Mouse (Mus musculus) forebrain, postnatal 0 days (tissue): ENCODE measurements at regions not wholly inside any gene's neighbourhood (a gene's known extent, or its start where the extent isn't known, plus 50 kb on each side); places are given as distances from the start of the nearest gene placed in this dataset.
A peak's percentile ranks its signal among the peaks of the same experiment; 100 is the strongest.

Experiments used
- ATAC-seq: fragments of 200-750 bp; cut with Nextera tagmentation; 2 replicates; pipeline ENCODE4 v1.8.0; 2017; ENCODE audit warnings: mild to moderate bottlenecking, moderate library complexity
- DNase-seq: peaks from one replicate; pipeline ENCODE4 v3.0.0-alpha.2; 2015
- H3K27ac ChIP-seq: fragments of 300-500 bp; sonication (generic); 2 replicates; pipeline ENCODE4 v1.5.1; 2014; ENCODE audit warnings: low read depth, mild to moderate bottlenecking, antibody characterized with exemption, low read length, moderate library complexity, mixed read lengths
- H3K27me3 ChIP-seq: fragments of 300-500 bp; sonication (generic); 2 replicates; pipeline ENCODE4 v1.6.1; 2014; ENCODE audit warnings: mild to moderate bottlenecking, low read length, mixed read lengths; ENCODE audit not compliant: insufficient read depth
- H3K36me3 ChIP-seq: fragments of 300-500 bp; sonication (generic); 2 replicates; pipeline ENCODE4 v1.6.1; 2014; ENCODE audit warnings: mild to moderate bottlenecking, moderate library complexity; ENCODE audit not compliant: insufficient read depth
- H3K4me1 ChIP-seq: fragments of 300-500 bp; sonication (generic); 2 replicates; pipeline ENCODE4 v1.6.1; 2014; ENCODE audit warnings: antibody characterized with exemption; ENCODE audit not compliant: insufficient read depth
- H3K4me2 ChIP-seq: fragments of 300-500 bp; sonication (generic); 2 replicates; pipeline ENCODE4 v1.6.1; 2014; ENCODE audit warnings: low read depth, mild to moderate bottlenecking, moderate library complexity
- H3K4me3 ChIP-seq: fragments of 300-500 bp; sonication (generic); 2 replicates; pipeline ENCODE4 v1.5.1; 2014; ENCODE audit warnings: low read depth, low read length, mixed read lengths
- H3K9ac ChIP-seq: fragments of 300-500 bp; sonication (generic); 2 replicates; pipeline ENCODE4 v1.6.1; 2014; ENCODE audit warnings: mild to moderate bottlenecking
- H3K9me3 ChIP-seq: fragments of 300-500 bp; sonication (generic); 2 replicates; pipeline ENCODE4 v1.6.1; 2016; ENCODE audit warnings: low read length
- CTCF ChIP-seq: sonication (generic); IDR thresholded peaks from 2 replicates; pipeline ENCODE4 v1.5.1; 2016; ENCODE audit warnings: antibody characterized with exemption, control low read depth, low read depth
- WGBS: fragments of 180-500 bp; shearing (Covaris S2); extraction: QIAGEN DNeasy Blood & Tissue Kit; methylation state at CpG from one replicate; pipeline ENCODE4 v1.1.7; 2014; 5-methylcytosine and 5-hydroxymethylcytosine counted together

GRCm38 (mm10) chr9:46938628-46939027 lies 59.9 kb upstream of the Gm4791 start:
- Histone ChIP-seq H3K9ac (no peak overlapping the region), H3K4me1 (no peaks in the 10 kb centered on the region), H3K9me3 (no peaks in the 10 kb centered on the region), H3K4me3 (no peak overlapping the region), H3K4me2 (no peak overlapping the region), H3K27ac (no peak overlapping the region), H3K36me3 (no peaks in the 10 kb centered on the region), H3K27me3 (no peaks in the 10 kb centered on the region)
- ATAC-seq (no peak), DNase-seq (no peak)
- TF ChIP-seq CTCF: no peak
- WGBS: 87% methylated on average over 3 of the region's 3 CpGs

- Histone ChIP-seq H3K27ac (no peak overlapping the region), H3K4me1 (no peaks in the 10 kb centered on the region), H3K9ac (no peak overlapping the region), H3K4me3 (no peak overlapping the region), H3K36me3 (no peaks in the 10 kb centered on the region), H3K27me3 (no peaks in the 10 kb centered on the region), H3K9me3 (no peaks in the 10 kb centered on the region), H3K4me2 (no peak overlapping the region)
- ATAC-seq (no peak), DNase-seq (no peak)
- TF ChIP-seq CTCF: no peak
- WGBS: 65% methylated on average over 3 of the region's 3 CpGs
Observed at GRCm38 (mm10) chr9:46925641-46926040, 72.9 kb upstream of the Gm4791 start.

GRCm38 (mm10) chr9:46920081-46920480 lies 78.5 kb upstream of the Gm4791 start:
- WGBS: 100% methylated on average over 1 of the region's 1 CpGs
- no peaks in the 10 kb centered on the region for H3K27me3 ChIP-seq
- H3K9ac ChIP-seq: no peak overlapping the region
- no peaks in the 10 kb centered on the region for H3K36me3 ChIP-seq
- H3K4me3 ChIP-seq: no peak overlapping the region
- no peaks in the 10 kb centered on the region for H3K9me3 ChIP-seq
- H3K27ac ChIP-seq: no peak overlapping the region
- DNase-seq: no peak
- TF ChIP-seq CTCF: no peak
- no peak overlapping the region for H3K4me2 ChIP-seq
- H3K4me1 ChIP-seq: no peaks in the 10 kb centered on the region
- ATAC-seq: no peak

GRCm38 (mm10) chr9:46913238-46913637 lies 85.3 kb upstream of the Gm4791 start:
- Histone ChIP-seq H3K9me3 (no peaks in the 10 kb centered on the region), H3K27ac (no peak overlapping the region), H3K9ac (no peak overlapping the region), H3K27me3 (no peaks in the 10 kb centered on the region), H3K4me2 (no peak overlapping the region), H3K4me3 (no peak overlapping the region), H3K4me1 (0 out of 2 replicates have a peak, but pooled peaks cover 2% of the 10 kb centered on the region), H3K36me3 (no peaks in the 10 kb centered on the region)
- TF ChIP-seq CTCF: no peak
- whole genome bisulfite sequencing: 6% methylated on average over 3 of the region's 3 CpGs
- ATAC-seq (peak; percentile 80), DNase-seq (peak; percentile 66)

GRCm38 (mm10) chr9:46909412-46910013 lies 89.0 kb upstream of the Gm4791 start:
- 29% methylated on average over 6 of the region's 6 CpGs for WGBS
- Histone ChIP-seq H3K27me3 (no peaks in the 10 kb centered on the region), H3K27ac (no peak overlapping the region), H3K4me1 (0 out of 2 replicates have a peak, but pooled peaks cover 2% of the 10 kb centered on the region), H3K4me3 (no peak overlapping the region), H3K9ac (no peak overlapping the region), H3K9me3 (no peaks in the 10 kb centered on the region), H3K4me2 (no peak overlapping the region), H3K36me3 (no peaks in the 10 kb centered on the region)
- TF ChIP-seq CTCF: no peak
- DNase-seq: peak; percentile 39
- no peak for ATAC-seq

GRCm38 (mm10) chr9:46905081-46905480 lies 93.5 kb upstream of the Gm4791 start:
- ATAC-seq: no peak
- WGBS: 82% methylated on average over 3 of the region's 3 CpGs

GRCm38 (mm10) chr9:46903491-46904220 lies 94.9 kb upstream of the Gm4791 start:
- H3K9ac ChIP-seq: no peak overlapping the region
- no peaks in the 10 kb centered on the region for H3K9me3 ChIP-seq
- ATAC-seq: no peak
- 71% methylated on average over 8 of the region's 8 CpGs for WGBS
- H3K36me3 ChIP-seq: no peaks in the 10 kb centered on the region
- no peak for DNase-seq
- no peak for TF ChIP-seq CTCF
- no peaks in the 10 kb centered on the region for H3K4me1 ChIP-seq
- H3K4me3 ChIP-seq: no peak overlapping the region
- no peaks in the 10 kb centered on the region for H3K27me3 ChIP-seq
- H3K4me2 ChIP-seq: no peak overlapping the region
- H3K27ac ChIP-seq: no peak overlapping the region

More at GRCm38 (mm10) chr9:46905081-46905480, 93.5 kb upstream of the Gm4791 start:
- Histone ChIP-seq H3K9me3 (no peaks in the 10 kb centered on the region), H3K27me3 (no peaks in the 10 kb centered on the region), H3K9ac (no peak overlapping the region), H3K27ac (no peak overlapping the region), H3K36me3 (no peaks in the 10 kb centered on the region), H3K4me3 (no peak overlapping the region), H3K4me1 (no peaks in the 10 kb centered on the region), H3K4me2 (no peak overlapping the region)
- no peak for TF ChIP-seq CTCF
- DNase-seq: no peak
